Mouse (Mus musculus) stomach, embryonic 16.5 days (tissue): ENCODE results near the gene Zfhx3. TPM values are rescaled to one million over a fixed set of nuclear protein-coding genes. Genes with fewer than 3 reads are reported as not detected.

Experiments
- ATAC-seq: fragments of 200-750 bp; cut with Nextera tagmentation; 2 replicates; pipeline ENCODE4 v1.8.0; 2017; ENCODE audit warnings: moderate number of reproducible peaks, moderate TSS enrichment; ENCODE audit not compliant: insufficient read depth, low FRiP score
- H3K27ac ChIP-seq: fragments of 300-500 bp; sonication (generic); 2 replicates; pipeline ENCODE4 v1.5.1; 2014; ENCODE audit warnings: low read length
- H3K27me3 ChIP-seq: fragments of 300-500 bp; sonication (generic); 2 replicates; pipeline ENCODE4 v1.6.1; 2014; ENCODE audit warnings: low read length, control low read depth, mixed read lengths; ENCODE audit not compliant: control insufficient read depth, insufficient read depth
- H3K36me3 ChIP-seq: fragments of 300-500 bp; sonication (generic); 2 replicates; pipeline ENCODE4 v1.6.1; 2014; ENCODE audit warnings: low read length; ENCODE audit not compliant: control insufficient read depth, insufficient read depth
- H3K4me1 ChIP-seq: fragments of 300-500 bp; sonication (generic); 2 replicates; pipeline ENCODE4 v1.6.1; 2014; ENCODE audit warnings: low read length, control low read depth, mixed read lengths; ENCODE audit not compliant: control insufficient read depth, insufficient read depth
- H3K4me2 ChIP-seq: fragments of 300-500 bp; sonication (generic); 2 replicates; pipeline ENCODE4 v1.6.1; 2014; ENCODE audit warnings: low read depth, low read length, mixed read lengths
- H3K4me3 ChIP-seq: fragments of 300-500 bp; sonication (generic); replicated peaks from 2 replicates; pipeline ENCODE4 v1.5.1; 2014; ENCODE audit warnings: mild to moderate bottlenecking, low read length
- H3K9ac ChIP-seq: fragments of 300-500 bp; sonication (generic); 2 replicates; pipeline ENCODE4 v1.6.1; 2014; ENCODE audit warnings: low read length
- H3K9me3 ChIP-seq: fragments of 300-500 bp; sonication (generic); replicated peaks from 2 replicates; pipeline ENCODE4 v1.6.1; 2016; ENCODE audit warnings: low read length, control low read depth; ENCODE audit not compliant: control insufficient read depth
- WGBS: fragments of 180-500 bp; shearing (Covaris S2); extraction: QIAGEN DNeasy Blood & Tissue Kit; methylation state at CpG from one replicate; pipeline ENCODE4 v1.1.7; 2014; 5-methylcytosine and 5-hydroxymethylcytosine counted together
- polyA plus RNA-seq: library from polyadenylated mRNA; unstranded; fragments of >200 nt; fragmentation: Nextera tagmentation; extraction: Ambion mirVana; gene quantifications from 2 replicates; pipeline ENCODE4 v1.2.1, GENCODE M21; 2015

Zfhx3 gene
- polyA plus RNA-seq, 1 experiment from 2014 or later = 10.9 TPM

- 73% methylated on average over 9 of the region's 9 CpGs for WGBS
- Histone ChIP-seq H3K9ac (no peak overlapping the region), H3K36me3 (no peaks in the 10 kb centered on the region), H3K4me3 (no peak overlapping the region), H3K9me3 (no peaks in the 10 kb centered on the region), H3K27ac (no peak overlapping the region), H3K4me2 (no peak overlapping the region), H3K4me1 (peaks cover 24% of the 10 kb centered on the region), H3K27me3 (no peaks in the 10 kb centered on the region)
- ATAC-seq = no peak
These were observed 939.6 kb downstream of the Zfhx3 start for GRCm38 (mm10) chr8:108882073-108882472.

GRCm38 (mm10) chr8:108883381-108883780 is 940.9 kb downstream of the Zfhx3 start:
- peaks cover 28% of the 10 kb centered on the region for H3K4me1 ChIP-seq
- H3K36me3 ChIP-seq = no peaks in the 10 kb centered on the region
- H3K4me3 ChIP-seq = no peak overlapping the region
- WGBS = 66% methylated on average over 6 of the region's 6 CpGs
- no peak for ATAC-seq
- no peaks in the 10 kb centered on the region for H3K27me3 ChIP-seq
- H3K27ac ChIP-seq = no peak overlapping the region
- H3K9me3 ChIP-seq = no peaks in the 10 kb centered on the region
- no peak overlapping the region for H3K9ac ChIP-seq
- no peak overlapping the region for H3K4me2 ChIP-seq

- Histone ChIP-seq H3K9ac (peak overlapping the region; percentile 43), H3K27me3 (no peaks in the 10 kb centered on the region), H3K4me1 (peaks cover 28% of the 10 kb centered on the region), H3K4me2 (no peak overlapping the region), H3K27ac (peak overlapping the region; percentile 86), H3K36me3 (no peaks in the 10 kb centered on the region), H3K4me3 (no peak overlapping the region), H3K9me3 (no peaks in the 10 kb centered on the region)
- ATAC-seq = 0 out of 2 replicates have a peak, but pooled peaks have one; percentile 26
- 48% methylated on average over 4 of the region's 4 CpGs for WGBS
These were observed 942.5 kb downstream of the Zfhx3 start for GRCm38 (mm10) chr8:108884947-108885346.

GRCm38 (mm10) chr8:108885450-108885849 is 943.0 kb downstream of the Zfhx3 start:
- Histone ChIP-seq H3K4me2 (no peak overlapping the region), H3K27ac (peak overlapping the region; percentile 86), H3K4me1 (peaks cover 28% of the 10 kb centered on the region), H3K9ac (peak overlapping the region; percentile 43), H3K27me3 (no peaks in the 10 kb centered on the region), H3K9me3 (no peaks in the 10 kb centered on the region), H3K36me3 (no peaks in the 10 kb centered on the region), H3K4me3 (no peak overlapping the region)
- WGBS = 51% methylated on average over 14 of the region's 14 CpGs
- ATAC-seq = peak; percentile 34; the same call in 1 of the 2 replicates

GRCm38 (mm10) chr8:108885861-108886260 is 943.4 kb downstream of the Zfhx3 start:
- H3K36me3 ChIP-seq = no peaks in the 10 kb centered on the region
- no peaks in the 10 kb centered on the region for H3K9me3 ChIP-seq
- H3K4me2 ChIP-seq = no peak overlapping the region
- H3K27ac ChIP-seq = peak overlapping the region; percentile 86
- no peaks in the 10 kb centered on the region for H3K27me3 ChIP-seq
- WGBS = 49% methylated on average over 12 of the region's 12 CpGs
- ATAC-seq = no peak
- peak overlapping the region; percentile 43 for H3K9ac ChIP-seq
- H3K4me3 ChIP-seq = no peak overlapping the region
- peaks cover 28% of the 10 kb centered on the region for H3K4me1 ChIP-seq

- peak overlapping the region; percentile 66 for H3K9ac ChIP-seq
- peak overlapping the region; percentile 50 for H3K4me2 ChIP-seq
- peaks cover 28% of the 10 kb centered on the region for H3K4me1 ChIP-seq
- H3K27ac ChIP-seq = peak overlapping the region; percentile 86
- ATAC-seq = peak; percentile 52; the same call in 1 of the 2 replicates
- 16% methylated on average over 12 of the region's 12 CpGs for whole genome bisulfite sequencing
- no peaks in the 10 kb centered on the region for H3K27me3 ChIP-seq
- H3K36me3 ChIP-seq = no peaks in the 10 kb centered on the region
- H3K9me3 ChIP-seq = no peaks in the 10 kb centered on the region
- peak overlapping the region; percentile 31 for H3K4me3 ChIP-seq
These were observed 944.3 kb downstream of the Zfhx3 start for GRCm38 (mm10) chr8:108886599-108887255.

GRCm38 (mm10) chr8:108887256-108887615 is 944.8 kb downstream of the Zfhx3 start:
- WGBS = 85% methylated on average over 14 of the region's 14 CpGs
- Histone ChIP-seq H3K27me3 (no peaks in the 10 kb centered on the region), H3K9ac (peak overlapping the region; percentile 66), H3K9me3 (no peaks in the 10 kb centered on the region), H3K27ac (peak overlapping the region; percentile 79), H3K4me3 (peak overlapping the region; percentile 31; the same call in 1 of the 2 replicates), H3K4me2 (peak overlapping the region; percentile 50; the same call in 1 of the 2 replicates), H3K36me3 (no peaks in the 10 kb centered on the region), H3K4me1 (peaks cover 28% of the 10 kb centered on the region)
- ATAC-seq = no peak

- Histone ChIP-seq H3K27ac (no peak overlapping the region), H3K27me3 (no peaks in the 10 kb centered on the region), H3K36me3 (no peaks in the 10 kb centered on the region)
These were observed 945.4 kb downstream of the Zfhx3 start for GRCm38 (mm10) chr8:108887890-108888289.

GRCm38 (mm10) chr8:108888924-108889323 is 946.5 kb downstream of the Zfhx3 start:
- H3K4me2 ChIP-seq = no peak overlapping the region
- H3K27ac ChIP-seq = no peak overlapping the region
- no peak for ATAC-seq
- H3K4me1 ChIP-seq = peaks cover 28% of the 10 kb centered on the region
- H3K9me3 ChIP-seq = no peaks in the 10 kb centered on the region
- H3K36me3 ChIP-seq = no peaks in the 10 kb centered on the region
- WGBS = 51% methylated on average over 4 of the region's 4 CpGs
- no peaks in the 10 kb centered on the region for H3K27me3 ChIP-seq
- no peak overlapping the region for H3K4me3 ChIP-seq
- H3K9ac ChIP-seq = no peak overlapping the region

More at GRCm38 (mm10) chr8:108887890-108888289, 945.4 kb downstream of the Zfhx3 start:
- H3K4me2 ChIP-seq = no peak overlapping the region
- no peak for ATAC-seq
- no peak overlapping the region for H3K4me3 ChIP-seq
- 88% methylated on average over 8 of the region's 8 CpGs for WGBS
- H3K9ac ChIP-seq = no peak overlapping the region
- H3K9me3 ChIP-seq = no peaks in the 10 kb centered on the region
- H3K4me1 ChIP-seq = peaks cover 28% of the 10 kb centered on the region
